Mouse (Mus musculus) heart, embryonic 13.5 days (tissue): ENCODE data around the gene Vapa. TPM values are rescaled to one million over a fixed set of nuclear protein-coding genes. Genes with fewer than 3 reads are reported as not detected.
"Not testable (repeated sequence)": the region's sequence is repeated elsewhere in the genome, so short reads cannot be mapped to it uniquely, and the experiment has no call there.

Experiments used
- ATAC-seq: fragments of 200-750 bp; cut with Nextera tagmentation; 2 replicates; pipeline ENCODE4 v1.8.0; 2017; ENCODE audit warnings: moderate TSS enrichment; ENCODE audit not compliant: insufficient number of reproducible peaks, low FRiP score, low TSS enrichment; ENCODE audit errors: extremely low read depth
- H3K27ac ChIP-seq: fragments of 300-500 bp; sonication (generic); replicated peaks from 2 replicates; pipeline ENCODE4 v1.5.1; 2015; ENCODE audit warnings: moderate library complexity, mild to moderate bottlenecking, inconsistent platforms
- H3K27me3 ChIP-seq: fragments of 300-500 bp; sonication (generic); replicated peaks from 2 replicates; pipeline ENCODE4 v1.6.1; 2015; ENCODE audit warnings: mild to moderate bottlenecking, inconsistent platforms
- H3K36me3 ChIP-seq: fragments of 300-500 bp; sonication (generic); 2 replicates; pipeline ENCODE4 v1.6.1; 2015; ENCODE audit warnings: mild to moderate bottlenecking, inconsistent platforms
- H3K4me1 ChIP-seq: fragments of 300-500 bp; sonication (generic); 2 replicates; pipeline ENCODE4 v1.6.1; 2015; ENCODE audit warnings: inconsistent platforms
- H3K4me2 ChIP-seq: fragments of 300-500 bp; sonication (generic); 2 replicates; pipeline ENCODE4 v1.6.1; 2015; ENCODE audit warnings: inconsistent platforms, mild to moderate bottlenecking, moderate library complexity
- H3K4me3 ChIP-seq: fragments of 300-500 bp; sonication (generic); 2 replicates; pipeline ENCODE4 v1.5.1; 2015; ENCODE audit warnings: moderate library complexity, mild to moderate bottlenecking, inconsistent platforms
- H3K9ac ChIP-seq: fragments of 300-500 bp; sonication (generic); 2 replicates; pipeline ENCODE4 v1.6.1; 2015; ENCODE audit warnings: inconsistent platforms, mild to moderate bottlenecking, moderate library complexity
- H3K9me3 ChIP-seq: fragments of 300-500 bp; sonication (generic); 2 replicates; pipeline ENCODE4 v1.6.1; 2016; ENCODE audit warnings: inconsistent platforms
- WGBS: fragments of 180-500 bp; shearing (Covaris S2); methylation state at CpG from one replicate; pipeline ENCODE4 v1.1.7; 2015; ENCODE audit warnings: mixed read lengths; 5-methylcytosine and 5-hydroxymethylcytosine counted together
- polyA plus RNA-seq: library from polyadenylated mRNA; unstranded; fragments of >200 nt; fragmentation: Nextera tagmentation; extraction: Ambion mirVana; gene quantifications from 2 replicates; pipeline ENCODE4 v1.2.1, GENCODE M21; 2015

The Vapa gene
- polyA plus RNA-seq, 1 experiment from 2014 or later = 132 TPM

GRCm38 (mm10) chr17:65546221-65546620, 67.1 kb downstream of the Vapa start:
- H3K4me3 ChIP-seq, H3K4me2 ChIP-seq, ATAC-seq, H3K36me3 ChIP-seq, H3K9ac ChIP-seq, H3K27me3 ChIP-seq, H3K9me3 ChIP-seq, H3K27ac ChIP-seq: not testable (repeated sequence)
- peaks cover 11% of the 10 kb centered on the region for H3K4me1 ChIP-seq
- WGBS = 81% methylated on average over 4 of the region's 4 CpGs

GRCm38 (mm10) chr17:65540441-65541272, 72.7 kb downstream of the Vapa start, which contains the start of gene Tmem232:
TSS of gene Tmem232 (minus strand) at chr17:65540782.
- no peak; the same call in 1 of the 2 replicates for ATAC-seq
- Histone ChIP-seq H3K27me3 (no peaks in the 10 kb centered on the region), H3K9ac (peak within 1 kb of the TSS; percentile 64), H3K4me1 (peaks cover 4% of the 10 kb centered on the region; the same call in 1 of the 2 replicates), H3K9me3 (no peaks in the 10 kb centered on the region), H3K27ac (no peak within 1 kb of the TSS), H3K4me2 (peak within 1 kb of the TSS; percentile 77), H3K4me3 (peak within 1 kb of the TSS; percentile 51), H3K36me3 (no peaks in the 10 kb centered on the region)
- 13% methylated on average over 26 of the region's 26 CpGs for WGBS

- ATAC-seq = no peak
- Histone ChIP-seq H3K27me3 (no peaks in the 10 kb centered on the region), H3K9ac (no peak overlapping the region), H3K4me3 (no peak overlapping the region), H3K9me3 (no peaks in the 10 kb centered on the region), H3K4me2 (no peak overlapping the region), H3K36me3 (no peaks in the 10 kb centered on the region), H3K4me1 (peaks cover 4% of the 10 kb centered on the region; the same call in 1 of the 2 replicates), H3K27ac (no peak overlapping the region)
- WGBS = 25% methylated on average over 3 of the region's 3 CpGs
These were observed 77.2 kb downstream of the Vapa start for GRCm38 (mm10) chr17:65536156-65536555.

GRCm38 (mm10) chr17:65532381-65532780, 81.0 kb downstream of the Vapa start:
- not testable (repeated sequence) for H3K4me2 ChIP-seq, H3K27ac ChIP-seq, H3K4me1 ChIP-seq, H3K4me3 ChIP-seq, H3K9ac ChIP-seq, H3K27me3 ChIP-seq, H3K9me3 ChIP-seq, ATAC-seq, H3K36me3 ChIP-seq

Other genes starting within 250 kb of the Vapa start
- gene Tmem232, start 72.8 kb downstream of the Vapa start, polyA plus RNA-seq = 0.09 TPM in 2 replicates
- 0.10 TPM in 1 of 2 replicates, not detected in the other for gene Txndc2, start 28.6 kb upstream of the Vapa start, polyA plus RNA-seq
- 23.9 and 27.8 TPM in 2 replicates for gene Rab31, start 159.2 kb upstream of the Vapa start, polyA plus RNA-seq
- 28.1 and 28.7 TPM in 2 replicates for gene Ppp4r1, start 169.0 kb upstream of the Vapa start, polyA plus RNA-seq